In the genomic region with DNA sequence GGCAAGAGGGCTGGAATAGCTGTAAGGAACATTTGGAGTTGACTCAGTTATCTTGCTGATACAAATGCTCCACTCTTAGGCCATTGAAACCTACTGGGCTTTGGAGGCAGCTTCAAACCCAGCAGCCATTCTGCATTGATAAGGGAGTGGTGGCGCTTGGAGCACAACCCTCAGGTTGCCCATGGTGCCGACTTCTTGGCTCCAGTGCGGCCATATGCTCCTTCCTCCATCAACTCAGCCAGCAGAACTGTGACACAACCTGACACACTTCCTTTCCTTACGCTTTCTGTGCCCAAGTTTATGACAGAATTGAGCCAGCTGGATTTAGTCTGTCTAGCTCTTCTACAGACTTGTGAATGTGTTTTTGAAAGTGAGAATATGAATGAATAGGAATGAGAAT, we compare ENCODE assay signal across 10 mouse cellular contexts. TPM values are rescaled to one million over a fixed set of nuclear protein-coding genes. Genes with fewer than 3 reads are reported as not detected.
A peak's percentile ranks its signal among the peaks of the same experiment; 100 is the strongest.
DNase-seq lines count a peak whose midpoint lies in the region; ATAC-seq and TF ChIP-seq lines count a peak whose summit lies in the region.
"Had no signal": no experiment of that assay in that cellular context is flagged by ENCODE, and none has a peak within 500 bp of the region (broad histone marks: within the 10 kb centered on the region; RNA-seq: fewer than 3 reads in every experiment).

No protein-coding gene starts in this region.

- no peaks in the 10 kb centered on the region for H3K27me3 ChIP-seq in hindbrain, embryonic 10.5 days (ENCODE audit: insufficient read depth, poor library complexity, severe bottlenecking)
- H3K27me3 ChIP-seq in hindbrain, postnatal 0 days (ENCODE audit: insufficient read depth, low read length) = no peaks in the 10 kb centered on the region
- H3K27me3 ChIP-seq in G1E (ENCODE audit: insufficient read depth, low read length) = no peaks in the 10 kb centered on the region
- no peaks in the 10 kb centered on the region for H3K27me3 ChIP-seq in limb, embryonic 13.5 days
- H3K27me3 ChIP-seq: Patski had no signal

- no peak for DNase-seq in hindbrain, embryonic 10.5 days (ENCODE audit: low spot score)
- DNase-seq in hindbrain, postnatal 0 days (ENCODE audit: low spot score) = no peak
- no peak for DNase-seq in G1E (ENCODE audit: low spot score)
- peak; percentile 52 to 70 for DNase-seq in cerebellum, postnatal 14 days
- DNase-seq in embryo, embryonic 10.5 days (ENCODE audit: low spot score) = no peak
- DNase-seq in Muller cell, postnatal 12 days (ENCODE audit: inconsistent ontology term) = no peak
- DNase-seq in frontal cortex, postnatal 10 days (ENCODE audit: low spot score in 2 of 2) = no peak

- H3K4me1 ChIP-seq in hindbrain, embryonic 10.5 days (replicated peaks) = peaks cover 28% of the 10 kb centered on the region
- H3K4me1 ChIP-seq in hindbrain, postnatal 0 days (ENCODE audit: insufficient read depth, low read length) = 0 out of 2 replicates have a peak, but pooled peaks cover 20% of the 10 kb centered on the region
- H3K4me1 ChIP-seq in G1E (ENCODE audit: insufficient read depth, low read depth, low read length) = peaks cover 54% of the 10 kb centered on the region
- H3K4me1 ChIP-seq in limb, embryonic 13.5 days = peaks cover 30% of the 10 kb centered on the region

- peak overlapping the region; percentile 90 for H3K4me3 ChIP-seq in hindbrain, embryonic 10.5 days
- H3K4me3 ChIP-seq in hindbrain, postnatal 0 days (ENCODE audit: low read length) = no peak overlapping the region
- peak overlapping the region; percentile 28; the same call in 1 of the 2 replicates for H3K4me3 ChIP-seq in G1E (ENCODE audit: low read depth, low read length)
- peak overlapping the region; percentile 87; the same call in 1 of the 2 replicates for H3K4me3 ChIP-seq in limb, embryonic 13.5 days

- no peak for TF ChIP-seq CTCF in hindbrain, postnatal 0 days (IDR thresholded peaks at IDR 0.05; ENCODE audit: low read depth)
- no peak for TF ChIP-seq CTCF in G1E (IDR thresholded peaks at IDR 0.05; ENCODE audit: low read depth, low read length)

- H3K9ac ChIP-seq in hindbrain, postnatal 0 days (replicated peaks; ENCODE audit: low read length) = no peak overlapping the region
- peak overlapping the region; percentile 99; the same call in 1 of the 2 replicates for H3K9ac ChIP-seq in limb, embryonic 13.5 days

- 89% methylated on average over 4 of the region's 4 CpGs for WGBS in hindbrain, embryonic 10.5 days
- WGBS in hindbrain, postnatal 0 days = 78% methylated on average over 4 of the region's 4 CpGs
- WGBS in limb, embryonic 13.5 days = 81% methylated on average over 4 of the region's 4 CpGs

- H3K36me3 ChIP-seq in hindbrain, embryonic 10.5 days = peaks cover 26% of the 10 kb centered on the region; the same call in 1 of the 2 replicates
- no peaks in the 10 kb centered on the region for H3K36me3 ChIP-seq in hindbrain, postnatal 0 days (ENCODE audit: insufficient read depth, low read length)
- peaks cover 44% of the 10 kb centered on the region for H3K36me3 ChIP-seq in G1E (replicated peaks)
- peaks cover 7% of the 10 kb centered on the region for H3K36me3 ChIP-seq in limb, embryonic 13.5 days

- no peak for ATAC-seq in hindbrain, postnatal 0 days
- ATAC-seq in G1E (ENCODE audit: extremely low read depth, insufficient number of reproducible peaks, low FRiP score, poor library complexity, severe bottlenecking) = no peak
- ATAC-seq in limb, embryonic 13.5 days (ENCODE audit: low FRiP score, low read depth) = no peak
- ATAC-seq: Patski had no signal

- no peaks in the 10 kb centered on the region for H3K9me3 ChIP-seq in hindbrain, embryonic 10.5 days
- no peaks in the 10 kb centered on the region for H3K9me3 ChIP-seq in hindbrain, postnatal 0 days (ENCODE audit: low read length)
- no peaks in the 10 kb centered on the region for H3K9me3 ChIP-seq in G1E (replicated peaks)
- no peaks in the 10 kb centered on the region for H3K9me3 ChIP-seq in limb, embryonic 13.5 days

- H3K4me2 ChIP-seq in hindbrain, postnatal 0 days (ENCODE audit: low read depth, low read length) = no peak overlapping the region
- peak overlapping the region; percentile 82 for H3K4me2 ChIP-seq in limb, embryonic 13.5 days (replicated peaks)

- peak overlapping the region; percentile 99 for H3K27ac ChIP-seq in hindbrain, embryonic 10.5 days
- no peak overlapping the region for H3K27ac ChIP-seq in hindbrain, postnatal 0 days
- H3K27ac ChIP-seq in limb, embryonic 13.5 days = no peak overlapping the region

RNA-seq across cellular contexts. Expression of gene Nfya, which starts 2.6 kb away (rescaled TPM):
- polyA plus RNA-seq in hindbrain, embryonic 10.5 days (2016; fragmentation: Nextera tagmentation; extraction: Ambion mirVana) = 19.2 and 19.5 TPM in 2 replicates
- 29.0 and 39.7 TPM in 2 replicates for total RNA-seq in hindbrain, postnatal 0 days (2014; rRNA removed)
- 3.5 and 5.0 TPM in 2 replicates for polyA plus RNA-seq in hindbrain, postnatal 0 days (2015; fragmentation: Nextera tagmentation; extraction: Ambion mirVana)
- 193 and 203 TPM in 2 replicates for total RNA-seq in G1E (2014; fragmentation: Nextera tagmentation)
- total RNA-seq in G1E (2017) = 22.5 and 27.4 TPM in 2 replicates
- 41.1 and 43.3 TPM in 2 replicates for polyA plus RNA-seq in G1E (2012)
- 16.7 and 17.2 TPM in 2 replicates for polyA plus RNA-seq in limb, embryonic 13.5 days (2015; fragmentation: Nextera tagmentation; extraction: Ambion mirVana)

RNA-seq across cellular contexts. Expression of gene Oard1, which starts 2.7 kb away (rescaled TPM):
- 81.8 and 99.4 TPM in 2 replicates for polyA plus RNA-seq in hindbrain, embryonic 10.5 days (2016; fragmentation: Nextera tagmentation; extraction: Ambion mirVana)
- total RNA-seq in hindbrain, postnatal 0 days (2014; rRNA removed) = 9.9 and 10.2 TPM in 2 replicates
- polyA plus RNA-seq in hindbrain, postnatal 0 days (2015; fragmentation: Nextera tagmentation; extraction: Ambion mirVana) = 34.4 and 36.7 TPM in 2 replicates
- total RNA-seq in G1E (2014; fragmentation: Nextera tagmentation) (34.3 and 39.8 TPM in 2 replicates), G1E (2017) (83.4 and 91.3 TPM in 2 replicates)
- 3.5 and 5.0 TPM in 2 replicates for polyA plus RNA-seq in G1E (2012)
- 52.5 and 56.6 TPM in 2 replicates for polyA plus RNA-seq in limb, embryonic 13.5 days (2015; fragmentation: Nextera tagmentation; extraction: Ambion mirVana)

RNA-seq across cellular contexts. Expression of gene Apobec2, which starts 25.6 kb away (rescaled TPM):
- polyA plus RNA-seq in hindbrain, embryonic 10.5 days (2016; fragmentation: Nextera tagmentation; extraction: Ambion mirVana) = 0.98 and 1.4 TPM in 2 replicates
- 0.78 and 1.2 TPM in 2 replicates for total RNA-seq in hindbrain, postnatal 0 days (2014; rRNA removed)
- 1.1 and 1.2 TPM in 2 replicates for polyA plus RNA-seq in hindbrain, postnatal 0 days (2015; fragmentation: Nextera tagmentation; extraction: Ambion mirVana)
- total RNA-seq in G1E (2014; fragmentation: Nextera tagmentation) (not detected in 2 replicates), G1E (2017) (0.06 and 0.11 TPM in 2 replicates)
- polyA plus RNA-seq in G1E (2012) = not detected in 2 replicates
- 21.8 and 21.9 TPM in 2 replicates for polyA plus RNA-seq in limb, embryonic 13.5 days (2015; fragmentation: Nextera tagmentation; extraction: Ambion mirVana)
- total RNA-seq: layer of hippocampus, adult 18-20 months had no signal

RNA-seq across cellular contexts. Expression of gene Tspo2, which starts 44.2 kb away (rescaled TPM):
- polyA plus RNA-seq in hindbrain, embryonic 10.5 days (2016; fragmentation: Nextera tagmentation; extraction: Ambion mirVana) = 0.26 and 0.96 TPM in 2 replicates
- 0.22 and 2.0 TPM in 2 replicates for total RNA-seq in hindbrain, postnatal 0 days (2014; rRNA removed)
- 0.58 and 0.90 TPM in 2 replicates for polyA plus RNA-seq in hindbrain, postnatal 0 days (2015; fragmentation: Nextera tagmentation; extraction: Ambion mirVana)
- total RNA-seq in G1E (2014; fragmentation: Nextera tagmentation) = 84.5 and 99.5 TPM in 2 replicates
- 57.0 and 61.3 TPM in 2 replicates for total RNA-seq in G1E (2017)
- polyA plus RNA-seq in G1E (2012) = 23.0 and 47.5 TPM in 2 replicates
- 1.8 and 2.0 TPM in 2 replicates for polyA plus RNA-seq in limb, embryonic 13.5 days (2015; fragmentation: Nextera tagmentation; extraction: Ambion mirVana)
- total RNA-seq: layer of hippocampus, adult 18-20 months had no signal

RNA-seq across cellular contexts. Expression of gene Treml1, which starts 47.4 kb away (rescaled TPM):
- 1.8 and 2.5 TPM in 2 replicates for polyA plus RNA-seq in hindbrain, embryonic 10.5 days (2016; fragmentation: Nextera tagmentation; extraction: Ambion mirVana)
- 1.6 TPM in 1 of 2 replicates, not detected in the other for total RNA-seq in hindbrain, postnatal 0 days (2014; rRNA removed)
- polyA plus RNA-seq in hindbrain, postnatal 0 days (2015; fragmentation: Nextera tagmentation; extraction: Ambion mirVana) = not detected in 2 replicates
- total RNA-seq in G1E (2014; fragmentation: Nextera tagmentation) (not detected in 2 replicates), G1E (2017) (6.7 and 7.2 TPM in 2 replicates)
- polyA plus RNA-seq in G1E (2012) = 0.34 and 0.65 TPM in 2 replicates
- 1.1 and 1.3 TPM in 2 replicates for polyA plus RNA-seq in limb, embryonic 13.5 days (2015; fragmentation: Nextera tagmentation; extraction: Ambion mirVana)
- polyA plus RNA-seq: Patski had no signal

Comparison
In these comparisons a context has a peak if more than half of its experiments do, and no peak if none do; other contexts are left out.
1. DNase-seq: peak in cerebellum, postnatal 14 days (2 of 2); none in hindbrain, embryonic 10.5 days (single experiment), hindbrain, postnatal 0 days (single experiment), G1E (single experiment), embryo, embryonic 10.5 days (single experiment), Muller cell, postnatal 12 days (single experiment) and frontal cortex, postnatal 10 days (0 of 2).